Mouse (Mus musculus) midbrain, postnatal 0 days (tissue): ENCODE results near the gene Prr7. TPM values are rescaled to one million over a fixed set of nuclear protein-coding genes. Genes with fewer than 3 reads are reported as not detected.

Source experiments
- ATAC-seq: fragments of 200-750 bp; cut with Nextera tagmentation; 2 replicates; pipeline ENCODE4 v1.8.0; 2017; ENCODE audit warnings: moderate number of reproducible peaks, mild to moderate bottlenecking, moderate TSS enrichment, moderate library complexity; ENCODE audit not compliant: low FRiP score
- DNase-seq: peaks from one replicate; pipeline ENCODE4 v3.0.0-alpha.2; 2015; ENCODE audit warnings: low spot score
- H3K27ac ChIP-seq: fragments of 300-500 bp; sonication (generic); 2 replicates; pipeline ENCODE4 v1.5.1; 2014; ENCODE audit warnings: low read depth, mild to moderate bottlenecking, low read length, mixed read lengths
- H3K27me3 ChIP-seq: fragments of 300-500 bp; sonication (generic); 2 replicates; pipeline ENCODE4 v1.6.1; 2014; ENCODE audit warnings: low read length, control low read depth, mixed read lengths; ENCODE audit not compliant: insufficient read depth
- H3K36me3 ChIP-seq: fragments of 300-500 bp; sonication (generic); 2 replicates; pipeline ENCODE4 v1.6.1; 2014; ENCODE audit warnings: low read length, control low read depth, mixed read lengths; ENCODE audit not compliant: insufficient read depth
- H3K4me1 ChIP-seq: fragments of 300-500 bp; sonication (generic); 2 replicates; pipeline ENCODE4 v1.6.1; 2014; ENCODE audit warnings: mild to moderate bottlenecking, control low read depth, antibody characterized with exemption, low read length, mixed read lengths; ENCODE audit not compliant: insufficient read depth
- H3K4me2 ChIP-seq: fragments of 300-500 bp; sonication (generic); 2 replicates; pipeline ENCODE4 v1.6.1; 2014; ENCODE audit warnings: low read depth, mild to moderate bottlenecking, low read length, mixed read lengths; ENCODE audit not compliant: poor library complexity, severe bottlenecking
- H3K4me3 ChIP-seq: fragments of 300-500 bp; sonication (generic); 2 replicates; pipeline ENCODE4 v1.5.1; 2014; ENCODE audit warnings: low read depth, mild to moderate bottlenecking, low read length, moderate library complexity
- H3K9ac ChIP-seq: fragments of 300-500 bp; sonication (generic); replicated peaks from 2 replicates; pipeline ENCODE4 v1.6.1; 2014; ENCODE audit warnings: mild to moderate bottlenecking, low read length, moderate library complexity, mixed read lengths; ENCODE audit not compliant: poor library complexity, severe bottlenecking
- H3K9me3 ChIP-seq: fragments of 300-500 bp; sonication (generic); 2 replicates; pipeline ENCODE4 v1.6.1; 2016; ENCODE audit warnings: low read length, control low read depth
- CTCF ChIP-seq: IDR thresholded peaks from 2 replicates; pipeline ENCODE4 v1.5.1; 2016; ENCODE audit warnings: antibody characterized with exemption, mild to moderate bottlenecking
- WGBS: fragments of 180-500 bp; shearing (Covaris S2); extraction: QIAGEN DNeasy Blood & Tissue Kit; methylation state at CpG from one replicate; pipeline ENCODE4 v1.1.7; 2014; 5-methylcytosine and 5-hydroxymethylcytosine counted together
- polyA plus RNA-seq: library from polyadenylated mRNA; unstranded; fragments of >200 nt; fragmentation: Nextera tagmentation; extraction: Ambion mirVana; gene quantifications from 2 replicates; pipeline ENCODE4 v1.2.1, GENCODE M21; 2015
- total RNA-seq: library from RNA; depleted of rRNA; stranded (reverse); fragments of >200 nt; gene quantifications from 2 replicates; pipeline ENCODE4 v1.2.3, GENCODE M21; 2014

Prr7 gene
- total and polyA plus RNA-seq, 2 experiments from 2014 or later, result 8.1 to 131 TPM

DNA sequence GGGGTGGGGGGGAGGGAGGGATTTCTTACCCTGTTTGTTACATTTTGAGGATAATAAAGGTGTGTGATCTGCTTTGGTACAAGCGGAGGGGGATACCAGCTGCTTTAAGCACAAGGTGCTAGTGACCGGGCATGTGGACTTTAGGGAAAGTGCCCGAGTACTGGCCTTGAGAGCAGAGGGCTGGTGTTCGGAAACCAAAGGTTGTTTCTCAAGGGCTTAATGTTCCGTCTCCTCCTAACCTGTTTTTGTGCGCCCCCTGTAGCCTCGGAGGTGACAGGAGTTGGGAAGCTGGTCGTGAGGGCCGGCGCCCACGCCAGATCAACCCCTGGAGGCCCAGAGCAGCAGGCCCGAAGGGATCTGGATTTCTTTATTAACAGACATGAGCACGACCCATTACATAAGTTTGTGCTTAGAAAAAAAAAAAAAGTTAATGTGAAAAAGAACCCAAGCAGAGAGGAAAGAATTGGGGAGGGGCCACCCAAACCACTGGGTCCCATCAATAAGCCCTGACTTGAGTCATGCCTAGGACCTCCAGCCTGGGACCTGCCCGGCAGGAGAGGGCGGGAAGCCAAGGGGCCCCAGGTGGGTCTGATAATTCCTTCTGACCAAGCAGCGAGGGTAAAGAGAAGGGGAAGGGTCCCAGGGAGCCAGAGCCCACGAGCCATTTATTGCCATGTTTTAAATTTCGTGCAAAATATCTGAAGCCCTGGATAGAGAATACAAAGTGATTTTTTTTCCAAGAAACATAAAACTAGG lies 9.2 kb downstream of the Prr7 start:
- Histone ChIP-seq H3K9me3 (no peaks in the 10 kb centered on the region), H3K27ac (peak overlapping the region; percentile 91), H3K4me2 (peak overlapping the region; percentile 98), H3K36me3 (peaks cover 29% of the 10 kb centered on the region), H3K9ac (peak overlapping the region; percentile 77; the same call in 1 of the 2 replicates), H3K4me1 (peaks cover 10% of the 10 kb centered on the region; the same call in 1 of the 2 replicates), H3K4me3 (peak overlapping the region; percentile 49), H3K27me3 (no peaks in the 10 kb centered on the region)
- peak; percentile 59 for TF ChIP-seq CTCF
- no peak for ATAC-seq
- 25% methylated on average over 18 of the region's 18 CpGs for WGBS
- DNase-seq, result no peak

DNA sequence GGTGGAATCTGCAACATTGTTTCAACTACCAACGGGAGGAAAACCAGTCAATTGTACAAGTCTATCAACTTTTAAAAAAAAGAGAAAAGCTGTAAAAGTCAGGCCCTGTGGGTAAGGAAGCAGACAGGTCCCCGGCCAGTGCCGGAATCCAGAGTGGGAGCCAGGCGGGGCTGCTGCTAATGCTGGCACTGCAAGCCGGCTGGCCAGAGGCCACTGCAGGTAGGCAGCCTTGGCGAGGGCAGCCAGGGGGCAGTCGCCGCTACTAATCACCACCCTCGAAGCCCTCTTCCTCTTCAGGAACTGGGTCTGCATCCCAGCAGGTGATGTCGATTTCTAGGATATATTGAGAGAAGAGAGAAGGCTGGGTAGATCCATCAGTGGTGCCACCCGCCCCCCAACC lies 9.9 kb downstream of the Prr7 start:
- peaks cover 29% of the 10 kb centered on the region for H3K36me3 ChIP-seq
- no peak for ATAC-seq
- peak; percentile 41 for TF ChIP-seq CTCF
- H3K27me3 ChIP-seq, result no peaks in the 10 kb centered on the region
- 50% methylated on average over 11 of the region's 11 CpGs for WGBS
- H3K27ac ChIP-seq, result peak overlapping the region; percentile 91
- H3K4me2 ChIP-seq, result no peak overlapping the region; the same call in 1 of the 2 replicates
- no peak for DNase-seq
- H3K4me1 ChIP-seq, result peaks cover 10% of the 10 kb centered on the region; the same call in 1 of the 2 replicates
- no peaks in the 10 kb centered on the region for H3K9me3 ChIP-seq
- no peak overlapping the region for H3K4me3 ChIP-seq
- H3K9ac ChIP-seq, result no peak overlapping the region

GRCm38 (mm10) chr13:55474621-55475069 lies 10.6 kb downstream of the Prr7 start:
- peaks cover 5% of the 10 kb centered on the region; the same call in 1 of the 2 replicates for H3K4me1 ChIP-seq
- no peak overlapping the region for H3K4me2 ChIP-seq
- no peak overlapping the region; the same call in 1 of the 2 replicates for H3K9ac ChIP-seq
- H3K27me3 ChIP-seq, result no peaks in the 10 kb centered on the region
- H3K4me3 ChIP-seq, result no peak overlapping the region
- peak overlapping the region; percentile 69 for H3K27ac ChIP-seq
- DNase-seq (peak; percentile 94), ATAC-seq (0 out of 2 replicates have a peak, but pooled peaks have one; percentile 15)
- H3K9me3 ChIP-seq, result no peaks in the 10 kb centered on the region
- WGBS, result 6% methylated on average over 5 of the region's 5 CpGs
- no peak for TF ChIP-seq CTCF
- peaks cover 35% of the 10 kb centered on the region for H3K36me3 ChIP-seq

- H3K36me3 ChIP-seq, result peaks cover 44% of the 10 kb centered on the region
- TF ChIP-seq CTCF, result no peak; the same call in 1 of the 2 replicates
Observed at GRCm38 (mm10) chr13:55475750-55476149, 11.7 kb downstream of the Prr7 start.

GRCm38 (mm10) chr13:55476256-55476655 lies 12.2 kb downstream of the Prr7 start:
- no peak overlapping the region for H3K27ac ChIP-seq
- TF ChIP-seq CTCF, result no peak
- H3K27me3 ChIP-seq, result no peaks in the 10 kb centered on the region
- H3K36me3 ChIP-seq, result peaks cover 49% of the 10 kb centered on the region
- no peak overlapping the region for H3K9ac ChIP-seq
- H3K9me3 ChIP-seq, result no peaks in the 10 kb centered on the region
- DNase-seq (no peak), ATAC-seq (no peak)
- WGBS, result 94% methylated on average over 7 of the region's 8 CpGs
- H3K4me2 ChIP-seq, result no peak overlapping the region
- 0 out of 2 replicates have a peak, but pooled peaks cover 3% of the 10 kb centered on the region for H3K4me1 ChIP-seq
- no peak overlapping the region for H3K4me3 ChIP-seq

More at GRCm38 (mm10) chr13:55475750-55476149, 11.7 kb downstream of the Prr7 start:
- H3K4me3 ChIP-seq, result no peak overlapping the region
- ATAC-seq (no peak), DNase-seq (no peak)
- H3K27ac ChIP-seq, result no peak overlapping the region
- 82% methylated on average over 5 of the region's 5 CpGs for WGBS
- H3K9ac ChIP-seq, result no peak overlapping the region
- no peaks in the 10 kb centered on the region for H3K9me3 ChIP-seq
- H3K4me2 ChIP-seq, result no peak overlapping the region
- H3K4me1 ChIP-seq, result peaks cover 3% of the 10 kb centered on the region; the same call in 1 of the 2 replicates
- H3K27me3 ChIP-seq, result no peaks in the 10 kb centered on the region

- DNase-seq, result no peak
- H3K4me3 ChIP-seq, result no peak overlapping the region
- H3K4me2 ChIP-seq, result no peak overlapping the region
- H3K27ac ChIP-seq, result no peak overlapping the region
- WGBS, result 73% methylated on average over 16 of the region's 16 CpGs
- no peak for TF ChIP-seq CTCF
- H3K9ac ChIP-seq, result no peak overlapping the region
- H3K4me1 ChIP-seq, result peaks cover 3% of the 10 kb centered on the region; the same call in 1 of the 2 replicates
- H3K27me3 ChIP-seq, result no peaks in the 10 kb centered on the region
- H3K9me3 ChIP-seq, result no peaks in the 10 kb centered on the region
- H3K36me3 ChIP-seq, result peaks cover 62% of the 10 kb centered on the region
- no peak for ATAC-seq
Observed at GRCm38 (mm10) chr13:55477492-55477891, 13.4 kb downstream of the Prr7 start.
